Mouse (Mus musculus): Measurements from ENCODE around the gene Rnf32.

- TF ChIP-seq CTCF (IDR thresholded peaks at IDR 0.05; ENCODE audit: low read depth, low read length) (no peak), POLR2A (IDR thresholded peaks at IDR 0.05; ENCODE audit: extremely low read depth, insufficient read depth, low read length) (no peak)
Measured at GRCm38 (mm10) chr5:29197187-29197586, 1.4 kb downstream of the Rnf32 start.
